Mouse (Mus musculus) embryonic fibroblast, embryonic 13.5 days (primary cell): ENCODE results near the gene Gcn1l1.

Source experiments
- CTCF ChIP-seq: IDR thresholded peaks from 2 replicates; pipeline ENCODE4 v1.5.1; 2011; ENCODE audit warnings: mild to moderate bottlenecking, control low read depth, low read length, moderate library complexity, borderline replicate concordance; ENCODE audit not compliant: insufficient read depth
- POLR2A ChIP-seq: IDR thresholded peaks from 2 replicates; pipeline ENCODE4 v1.6.1; 2011; ENCODE audit warnings: low read depth, mild to moderate bottlenecking, control low read depth, low read length, moderate library complexity

GRCm38 (mm10) chr5:115554536-115555291 lies 10.3 kb upstream of the Gcn1l1 start:
- TF ChIP-seq CTCF = no peak
- TF ChIP-seq POLR2A = no peak
